Mouse (Mus musculus): ENCODE measurements around the gene Bloc1s4.

DNA sequence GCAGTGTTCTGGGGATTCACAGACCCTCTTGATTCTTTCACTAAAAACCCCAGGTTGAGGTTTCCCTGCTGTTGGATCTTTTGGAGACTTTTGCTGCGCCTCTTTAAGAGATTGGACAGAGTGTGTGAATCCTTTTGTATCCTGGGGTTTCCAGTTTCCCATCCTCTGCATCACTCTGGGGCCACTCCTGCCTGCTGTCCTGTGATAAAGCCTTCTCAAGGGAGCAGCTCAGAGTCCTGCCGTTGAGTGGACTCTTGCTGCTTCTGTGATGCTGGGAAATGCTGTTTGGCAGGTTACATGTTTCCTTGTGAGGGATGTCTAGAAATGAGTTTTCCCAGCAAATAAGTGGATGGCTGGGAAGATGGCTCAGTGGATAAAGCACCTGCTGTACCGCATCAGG lies 15.0 kb downstream of the Bloc1s4 start:
- TF ChIP-seq CTCF (IDR thresholded peaks at IDR 0.05) (no peak), EP300 (IDR thresholded peaks at IDR 0.05; ENCODE audit: insufficient read depth, low read depth, low read length) (no peak)

Measured in heart, adult 2 months (tissue).